Mouse (Mus musculus): ENCODE results near the gene Bloc1s5. TPM values are rescaled to one million over a fixed set of nuclear protein-coding genes. Genes with fewer than 3 reads are reported as not detected.

Bloc1s5 gene
- polyA plus RNA-seq, 1 experiment from 2014 or later: 24.7 TPM

GRCm38 (mm10) chr13:38593114-38593513 lies 41.8 kb downstream of the Bloc1s5 start:
- H3K36me3 ChIP-seq (ENCODE audit: control insufficient read depth, insufficient read depth, low read length): no peaks in the 10 kb centered on the region
- no peaks in the 10 kb centered on the region for H3K27me3 ChIP-seq (replicated peaks; ENCODE audit: control insufficient read depth, insufficient read depth, low read length)
- H3K4me2 ChIP-seq (ENCODE audit: low read length): no peak overlapping the region
- no peak overlapping the region for H3K27ac ChIP-seq (ENCODE audit: low read depth, low read length)
- H3K9ac ChIP-seq (ENCODE audit: low read depth, low read length): no peak overlapping the region
- ATAC-seq: no peak
- 67% methylated on average over 6 of the region's 6 CpGs for WGBS
- no peak overlapping the region for H3K4me3 ChIP-seq (ENCODE audit: low read length)
- H3K4me1 ChIP-seq (ENCODE audit: control insufficient read depth, insufficient read depth, low read depth, low read length): no peaks in the 10 kb centered on the region
- H3K9me3 ChIP-seq (ENCODE audit: control insufficient read depth, low read length): no peaks in the 10 kb centered on the region

- no peak for ATAC-seq
- Histone ChIP-seq H3K9ac (ENCODE audit: low read depth, low read length) (no peak overlapping the region), H3K4me3 (ENCODE audit: low read length) (no peak overlapping the region), H3K9me3 (ENCODE audit: control insufficient read depth, low read length) (no peaks in the 10 kb centered on the region), H3K4me1 (ENCODE audit: control insufficient read depth, insufficient read depth, low read depth, low read length) (no peaks in the 10 kb centered on the region), H3K27me3 (replicated peaks; ENCODE audit: control insufficient read depth, insufficient read depth, low read length) (no peaks in the 10 kb centered on the region), H3K36me3 (ENCODE audit: control insufficient read depth, insufficient read depth, low read length) (no peaks in the 10 kb centered on the region), H3K27ac (ENCODE audit: low read depth, low read length) (no peak overlapping the region), H3K4me2 (ENCODE audit: low read length) (no peak overlapping the region)
- WGBS: 89% methylated on average over 5 of the region's 5 CpGs
Observed at GRCm38 (mm10) chr13:38587350-38587749, 47.6 kb downstream of the Bloc1s5 start.

- Histone ChIP-seq H3K9me3 (ENCODE audit: control insufficient read depth, low read length) (no peaks in the 10 kb centered on the region), H3K4me1 (ENCODE audit: control insufficient read depth, insufficient read depth, low read depth, low read length) (no peaks in the 10 kb centered on the region), H3K27ac (ENCODE audit: low read depth, low read length) (no peak overlapping the region), H3K4me3 (ENCODE audit: low read length) (no peak overlapping the region), H3K36me3 (ENCODE audit: control insufficient read depth, insufficient read depth, low read length) (no peaks in the 10 kb centered on the region), H3K27me3 (replicated peaks; ENCODE audit: control insufficient read depth, insufficient read depth, low read length) (no peaks in the 10 kb centered on the region), H3K9ac (ENCODE audit: low read depth, low read length) (no peak overlapping the region), H3K4me2 (ENCODE audit: low read length) (no peak overlapping the region)
- 100% methylated on average over 4 of the region's 4 CpGs for WGBS
- no peak for ATAC-seq
Observed at GRCm38 (mm10) chr13:38586451-38586850, 48.5 kb downstream of the Bloc1s5 start.

DNA sequence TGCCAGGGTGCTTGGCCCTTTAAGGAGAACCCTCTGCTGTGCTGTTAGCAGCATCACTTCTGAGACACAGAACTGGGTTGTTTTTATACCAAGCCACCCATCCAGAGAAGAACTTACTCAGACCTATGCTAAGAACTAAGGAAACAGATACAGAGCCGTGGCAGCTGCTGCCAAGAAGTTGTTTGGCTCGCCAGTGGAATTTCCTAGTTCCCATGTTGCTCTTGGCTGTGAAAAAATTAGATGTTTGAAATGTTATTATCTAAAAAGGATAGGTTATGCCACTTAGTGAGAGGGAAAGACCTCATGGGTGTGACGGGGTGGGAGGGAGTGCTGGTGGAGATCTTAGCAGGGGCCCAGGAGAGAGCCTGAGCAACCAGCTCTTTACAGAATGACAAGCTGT lies 52.1 kb downstream of the Bloc1s5 start:
- Histone ChIP-seq H3K36me3 (ENCODE audit: control insufficient read depth, insufficient read depth, low read length) (no peaks in the 10 kb centered on the region), H3K4me1 (ENCODE audit: control insufficient read depth, insufficient read depth, low read depth, low read length) (no peaks in the 10 kb centered on the region), H3K9ac (ENCODE audit: low read depth, low read length) (no peak overlapping the region), H3K4me2 (ENCODE audit: low read length) (no peak overlapping the region), H3K27me3 (replicated peaks; ENCODE audit: control insufficient read depth, insufficient read depth, low read length) (no peaks in the 10 kb centered on the region), H3K4me3 (ENCODE audit: low read length) (no peak overlapping the region), H3K9me3 (ENCODE audit: control insufficient read depth, low read length) (peaks cover 3% of the 10 kb centered on the region), H3K27ac (ENCODE audit: low read depth, low read length) (no peak overlapping the region)
- no peak for ATAC-seq
- 75% methylated on average over 3 of the region's 3 CpGs for WGBS

DNA sequence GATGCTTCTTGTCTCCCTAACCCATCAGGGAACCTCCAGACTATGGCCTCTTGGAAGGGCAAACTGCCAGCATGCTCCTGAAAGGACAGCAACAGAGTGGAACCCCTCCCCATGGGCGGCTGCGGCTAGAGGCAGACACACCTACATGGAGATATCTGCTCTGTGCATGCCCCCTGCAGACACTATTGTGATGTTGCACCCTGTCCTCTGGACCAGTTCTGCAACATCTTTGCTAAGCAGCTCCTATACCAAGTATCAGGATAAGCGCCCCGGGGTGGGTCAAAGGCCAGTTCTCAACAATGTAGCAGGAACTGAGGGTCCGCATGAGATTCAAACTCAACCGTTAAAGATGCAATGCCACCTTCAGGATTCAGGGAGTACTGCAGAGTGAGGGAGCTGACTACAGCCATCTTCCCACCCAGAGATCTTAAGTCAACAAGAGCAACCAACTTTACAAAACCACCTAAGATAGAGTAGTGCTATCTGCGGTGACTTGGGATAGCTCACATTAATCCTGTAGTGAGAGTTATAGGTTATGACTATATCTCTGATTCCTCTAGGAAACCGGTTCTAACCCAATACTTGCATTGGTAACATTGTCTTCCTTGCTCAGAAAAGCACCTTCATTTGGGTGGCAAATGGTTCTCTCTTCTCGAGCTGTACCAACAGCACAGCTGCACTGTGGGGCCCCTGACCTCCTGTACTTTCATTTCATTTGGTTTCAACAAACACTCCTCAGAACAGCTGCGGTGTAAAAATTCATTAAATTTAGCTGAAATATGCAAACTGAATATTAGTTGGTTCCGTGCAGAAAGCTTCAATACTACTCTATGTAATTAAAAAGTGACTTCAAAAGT lies 54.1 kb downstream of the Bloc1s5 start:
- WGBS: 74% methylated on average over 11 of the region's 11 CpGs
- ATAC-seq: no peak

DNA sequence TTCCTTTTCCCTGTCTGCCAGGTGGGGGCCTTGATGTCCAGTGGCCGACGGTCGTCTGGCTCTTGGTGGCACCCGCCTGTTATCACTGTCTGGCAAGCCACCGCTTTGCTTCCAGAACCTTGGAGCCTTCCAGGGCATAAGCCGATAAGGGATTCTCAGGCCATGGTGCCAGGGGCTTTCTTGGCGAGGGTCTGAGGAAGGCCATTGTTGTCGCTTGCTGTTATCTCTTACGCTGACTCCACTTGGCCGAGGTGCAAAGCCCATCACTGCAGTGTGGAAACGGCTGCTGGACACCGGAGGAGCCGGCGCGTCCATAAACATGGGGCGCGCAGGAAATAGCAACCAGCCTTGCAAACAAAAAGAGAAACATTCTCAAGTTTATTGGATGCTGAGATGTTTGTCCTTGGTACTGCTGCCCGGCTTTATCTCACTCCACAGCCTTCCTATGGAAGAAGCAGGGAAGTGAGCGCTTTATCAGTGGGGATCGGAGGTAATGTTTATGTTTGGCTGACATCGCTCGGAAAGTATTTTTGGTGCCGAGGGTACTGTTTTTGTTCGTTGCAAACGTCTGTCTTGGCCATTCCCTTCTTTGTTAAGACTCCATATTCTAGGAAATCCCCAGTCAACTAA lies 54.8 kb downstream of the Bloc1s5 start:
- Histone ChIP-seq H3K36me3 (ENCODE audit: control insufficient read depth, insufficient read depth, low read length) (no peaks in the 10 kb centered on the region), H3K27me3 (replicated peaks; ENCODE audit: control insufficient read depth, insufficient read depth, low read length) (no peaks in the 10 kb centered on the region), H3K4me1 (ENCODE audit: control insufficient read depth, insufficient read depth, low read depth, low read length) (no peaks in the 10 kb centered on the region), H3K4me2 (ENCODE audit: low read length) (no peak overlapping the region), H3K27ac (ENCODE audit: low read depth, low read length) (no peak overlapping the region), H3K9me3 (ENCODE audit: control insufficient read depth, low read length) (peaks cover 3% of the 10 kb centered on the region), H3K9ac (ENCODE audit: low read depth, low read length) (no peak overlapping the region), H3K4me3 (ENCODE audit: low read length) (no peak overlapping the region)
- ATAC-seq: no peak
- 88% methylated on average over 25 of the region's 25 CpGs for WGBS

More for the DNA sequence above, 54.1 kb downstream of the Bloc1s5 start:
- Histone ChIP-seq H3K9me3 (ENCODE audit: control insufficient read depth, low read length) (peaks cover 3% of the 10 kb centered on the region), H3K4me1 (ENCODE audit: control insufficient read depth, insufficient read depth, low read depth, low read length) (no peaks in the 10 kb centered on the region), H3K27ac (ENCODE audit: low read depth, low read length) (no peak overlapping the region), H3K9ac (ENCODE audit: low read depth, low read length) (no peak overlapping the region), H3K4me2 (ENCODE audit: low read length) (no peak overlapping the region), H3K36me3 (ENCODE audit: control insufficient read depth, insufficient read depth, low read length) (no peaks in the 10 kb centered on the region), H3K4me3 (ENCODE audit: low read length) (no peak overlapping the region), H3K27me3 (replicated peaks; ENCODE audit: control insufficient read depth, insufficient read depth, low read length) (no peaks in the 10 kb centered on the region)

DNA sequence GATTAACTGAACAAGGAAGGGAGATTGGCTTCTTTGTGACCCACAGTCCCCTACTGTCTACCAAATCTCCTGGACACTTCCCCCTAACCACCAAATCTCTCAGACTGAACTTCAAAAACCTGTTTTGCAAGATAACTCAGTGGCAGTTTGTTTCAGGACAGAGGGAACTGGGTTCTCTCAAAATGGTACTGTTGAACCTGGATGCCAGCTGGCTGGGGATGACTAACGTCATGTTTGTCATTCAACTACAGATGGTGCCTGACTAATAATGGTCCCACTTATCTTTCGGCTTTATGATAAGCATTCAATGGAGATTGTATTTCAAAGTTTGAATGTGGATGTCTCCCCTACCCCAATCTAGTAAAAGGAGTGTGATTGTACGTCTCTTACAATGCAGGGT lies 60.2 kb downstream of the Bloc1s5 start:
- H3K27ac ChIP-seq (ENCODE audit: low read depth, low read length): no peak overlapping the region
- H3K4me2 ChIP-seq (ENCODE audit: low read length): no peak overlapping the region
- no peaks in the 10 kb centered on the region for H3K27me3 ChIP-seq (replicated peaks; ENCODE audit: control insufficient read depth, insufficient read depth, low read length)
- no peak overlapping the region for H3K4me3 ChIP-seq (ENCODE audit: low read length)
- 80% methylated on average over 3 of the region's 3 CpGs for WGBS
- no peak overlapping the region for H3K9ac ChIP-seq (ENCODE audit: low read depth, low read length)
- H3K36me3 ChIP-seq (ENCODE audit: control insufficient read depth, insufficient read depth, low read length): no peaks in the 10 kb centered on the region
- H3K9me3 ChIP-seq (ENCODE audit: control insufficient read depth, low read length): peaks cover 3% of the 10 kb centered on the region
- no peak for ATAC-seq
- H3K4me1 ChIP-seq (ENCODE audit: control insufficient read depth, insufficient read depth, low read depth, low read length): no peaks in the 10 kb centered on the region

DNA sequence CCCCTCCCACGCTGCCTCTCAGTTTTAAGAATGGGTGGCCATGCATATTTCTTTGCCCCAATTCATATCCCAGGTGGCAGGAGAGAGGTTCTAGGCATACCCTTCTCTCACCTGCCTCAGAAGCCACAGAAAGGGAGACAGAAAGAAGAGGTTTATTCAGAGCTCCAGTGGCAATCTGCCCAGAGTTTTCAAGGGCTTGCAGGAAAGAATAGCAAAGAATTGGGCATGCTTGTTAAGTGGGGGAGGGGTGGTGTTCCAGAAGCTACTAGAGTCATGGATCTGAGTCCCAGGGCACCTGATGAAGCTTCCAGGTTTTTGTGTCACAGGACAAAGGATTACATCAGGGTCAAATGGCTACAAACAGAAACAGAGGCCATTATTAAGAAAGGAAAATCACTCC lies 61.6 kb downstream of the Bloc1s5 start:
- WGBS: 100% methylated on average over 1 of the region's 1 CpGs
- H3K27me3 ChIP-seq (replicated peaks; ENCODE audit: control insufficient read depth, insufficient read depth, low read length): no peaks in the 10 kb centered on the region
- ATAC-seq: no peak

DNA sequence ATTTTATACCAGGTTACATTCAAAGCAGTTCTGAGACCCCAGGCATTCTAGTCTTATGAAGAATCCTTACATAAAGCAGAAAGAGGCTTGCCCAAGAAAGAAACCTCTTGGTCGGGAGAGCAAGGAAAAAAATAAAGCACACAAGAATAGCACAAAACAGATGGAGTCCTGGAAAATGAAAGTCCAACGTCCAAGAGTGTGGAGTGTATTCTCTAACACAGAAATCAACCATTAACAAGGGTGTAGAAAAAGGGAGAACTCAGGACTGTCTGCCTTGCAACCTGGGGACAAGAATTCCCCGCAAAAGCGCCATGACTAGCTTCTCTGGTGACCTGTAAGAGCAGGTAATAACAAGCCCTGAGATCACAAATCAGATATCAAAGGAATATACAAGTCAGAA lies 69.7 kb downstream of the Bloc1s5 start:
- H3K4me2 ChIP-seq (ENCODE audit: low read length): no peak overlapping the region
- no peak overlapping the region for H3K4me3 ChIP-seq (ENCODE audit: low read length)
- H3K4me1 ChIP-seq (ENCODE audit: control insufficient read depth, insufficient read depth, low read depth, low read length): no peaks in the 10 kb centered on the region
- peaks cover 4% of the 10 kb centered on the region for H3K9me3 ChIP-seq (ENCODE audit: control insufficient read depth, low read length)
- no peaks in the 10 kb centered on the region for H3K27me3 ChIP-seq (replicated peaks; ENCODE audit: control insufficient read depth, insufficient read depth, low read length)
- H3K36me3 ChIP-seq (ENCODE audit: control insufficient read depth, insufficient read depth, low read length): no peaks in the 10 kb centered on the region
- WGBS: 77% methylated on average over 4 of the region's 4 CpGs
- no peak overlapping the region for H3K27ac ChIP-seq (ENCODE audit: low read depth, low read length)
- ATAC-seq: no peak
- H3K9ac ChIP-seq (ENCODE audit: low read depth, low read length): no peak overlapping the region

More for the DNA sequence above, 61.6 kb downstream of the Bloc1s5 start:
- Histone ChIP-seq H3K9ac (ENCODE audit: low read depth, low read length) (no peak overlapping the region), H3K9me3 (ENCODE audit: control insufficient read depth, low read length) (no peaks in the 10 kb centered on the region), H3K4me3 (ENCODE audit: low read length) (no peak overlapping the region), H3K4me1 (ENCODE audit: control insufficient read depth, insufficient read depth, low read depth, low read length) (no peaks in the 10 kb centered on the region), H3K27ac (ENCODE audit: low read depth, low read length) (no peak overlapping the region), H3K36me3 (ENCODE audit: control insufficient read depth, insufficient read depth, low read length) (no peaks in the 10 kb centered on the region), H3K4me2 (ENCODE audit: low read length) (no peak overlapping the region)
